Mouse (Mus musculus): Measurements from ENCODE around the gene Atpif1. TPM values are rescaled to one million over a fixed set of nuclear protein-coding genes. Genes with fewer than 3 reads are reported as not detected.
"Not testable (repeated sequence)": the region's sequence is repeated elsewhere in the genome, so short reads cannot be mapped to it uniquely, and the experiment has no call there.

Gene Atpif1
- polyA plus RNA-seq, 1 experiment: 477 TPM

GRCm38 (mm10) chr4:132488976-132489375 lies 44.5 kb downstream of the Atpif1 start:
- TF ChIP-seq USF1 (IDR thresholded peaks at IDR 0.05; ENCODE audit: low read depth) (no peak), E2F4 (IDR thresholded peaks at IDR 0.05; ENCODE audit: insufficient read depth) (no peak), CEBPB (IDR thresholded peaks at IDR 0.05; ENCODE audit: insufficient read depth, poor library complexity, severe bottlenecking) (no peak), SRF (IDR thresholded peaks at IDR 0.05; ENCODE audit: control insufficient read depth, insufficient read length, low read depth) (no peak), TCF3 (IDR thresholded peaks at IDR 0.05; ENCODE audit: insufficient read length, low read depth) (no peak), TCF12 (IDR thresholded peaks at IDR 0.05; ENCODE audit: insufficient read depth, poor library complexity, severe bottlenecking) (no peak), MYOD1 (IDR thresholded peaks at IDR 0.05; ENCODE audit: control insufficient read depth in 1 of 3, insufficient read length in 2 of 3, low read depth in 2 of 3) (no peak), MAX (IDR thresholded peaks at IDR 0.05; ENCODE audit: low read depth) (no peak), MYOG (IDR thresholded peaks at IDR 0.05; ENCODE audit: control insufficient read depth in 1 of 3, insufficient read depth in 1 of 3, insufficient read length in 2 of 3, low read depth in 2 of 3) (no peak), POLR2AphosphoS2 (IDR thresholded peaks at IDR 0.05; ENCODE audit: insufficient read length, low read depth) (no peak), REST (IDR thresholded peaks at IDR 0.05; ENCODE audit: insufficient read depth, insufficient read length) (no peak), POLR2A (IDR thresholded peaks at IDR 0.05; ENCODE audit: insufficient read length, low read depth) (no peak)
- Histone ChIP-seq H3K4me3 (no peak overlapping the region), H3K79me2 (ENCODE audit: control insufficient read depth, insufficient read depth) (no peaks in the 10 kb centered on the region), H3K27me3 (ENCODE audit: control insufficient read depth, insufficient read depth, insufficient read length) (no peaks in the 10 kb centered on the region), H3K4me2 (ENCODE audit: low read depth) (no peak overlapping the region), H3K36me3 (ENCODE audit: control insufficient read depth, insufficient read depth) (peaks cover 12% of the 10 kb centered on the region), H3ac (ENCODE audit: control insufficient read depth, insufficient read length) (no peak overlapping the region)

DNA sequence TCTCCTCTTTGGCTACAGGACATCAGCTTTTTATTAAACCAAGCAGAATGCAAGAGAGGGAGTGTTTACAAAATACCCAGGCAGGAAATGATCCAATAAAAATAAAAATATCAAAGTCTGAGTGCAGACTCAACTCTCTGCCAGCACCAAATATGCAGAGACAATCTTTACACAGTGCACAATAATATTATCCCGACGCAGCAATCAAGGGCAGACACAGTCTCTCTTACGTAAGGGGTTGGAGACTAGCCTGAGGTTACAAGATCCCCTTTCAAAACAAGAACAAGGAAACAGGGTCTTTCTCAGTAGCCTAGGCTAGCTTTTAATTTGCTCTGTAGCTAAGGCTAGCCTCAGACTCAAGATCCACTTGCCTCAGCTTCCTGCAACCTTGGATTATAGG lies 44.9 kb downstream of the Atpif1 start:
- Histone ChIP-seq H3ac (ENCODE audit: control insufficient read depth, insufficient read length) (no peak overlapping the region), H3K27me3 (ENCODE audit: control insufficient read depth, insufficient read depth, insufficient read length) (no peaks in the 10 kb centered on the region), H3K36me3 (ENCODE audit: control insufficient read depth, insufficient read depth) (peaks cover 7% of the 10 kb centered on the region), H3K4me2 (ENCODE audit: low read depth) (no peak overlapping the region), H3K4me3 (no peak overlapping the region), H3K79me2 (ENCODE audit: control insufficient read depth, insufficient read depth) (no peaks in the 10 kb centered on the region)
- TF ChIP-seq CEBPB (IDR thresholded peaks at IDR 0.05; ENCODE audit: insufficient read depth, poor library complexity, severe bottlenecking) (no peak), SRF (IDR thresholded peaks at IDR 0.05; ENCODE audit: control insufficient read depth, insufficient read length, low read depth) (no peak), MYOG (IDR thresholded peaks at IDR 0.05; ENCODE audit: control insufficient read depth in 1 of 3, insufficient read depth in 1 of 3, insufficient read length in 2 of 3, low read depth in 2 of 3) (no peak)

DNA sequence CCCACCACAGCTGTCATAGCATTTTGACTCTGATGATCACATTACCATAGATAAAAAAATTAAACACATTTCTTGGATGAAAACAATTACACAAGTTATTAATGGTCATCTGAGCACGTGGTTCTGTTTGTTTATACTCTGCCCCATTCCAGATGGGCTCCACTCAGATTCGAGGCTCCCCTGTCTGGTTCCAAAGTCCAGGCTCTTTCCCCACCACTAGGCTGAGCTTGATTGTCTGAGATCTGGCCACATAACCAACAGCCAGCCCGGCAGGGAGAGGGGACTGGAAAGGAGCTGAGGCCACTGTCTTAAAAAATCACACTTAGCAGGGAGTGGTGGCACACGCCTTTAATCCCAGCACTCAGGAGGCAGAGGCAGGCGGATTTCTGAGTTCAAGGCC lies 48.6 kb downstream of the Atpif1 start:
- no peak for TF ChIP-seq SRF (IDR thresholded peaks at IDR 0.05; ENCODE audit: control insufficient read depth, insufficient read length, low read depth)
- no peak for TF ChIP-seq MAX (IDR thresholded peaks at IDR 0.05; ENCODE audit: low read depth)
- TF ChIP-seq TCF3 (IDR thresholded peaks at IDR 0.05; ENCODE audit: insufficient read length, low read depth): no peak
- TF ChIP-seq CEBPB (IDR thresholded peaks at IDR 0.05; ENCODE audit: insufficient read depth, poor library complexity, severe bottlenecking): no peak
- TF ChIP-seq REST (IDR thresholded peaks at IDR 0.05; ENCODE audit: insufficient read depth, insufficient read length): no peak
- TF ChIP-seq E2F4 (IDR thresholded peaks at IDR 0.05; ENCODE audit: insufficient read depth): no peak
- no peak for TF ChIP-seq POLR2A (IDR thresholded peaks at IDR 0.05; ENCODE audit: insufficient read length, low read depth)
- no peak for TF ChIP-seq POLR2AphosphoS2 (IDR thresholded peaks at IDR 0.05; ENCODE audit: insufficient read length, low read depth)
- no peak for TF ChIP-seq MYOD1 (IDR thresholded peaks at IDR 0.05; ENCODE audit: control insufficient read depth in 1 of 3, insufficient read length in 2 of 3, low read depth in 2 of 3)
- TF ChIP-seq USF1 (IDR thresholded peaks at IDR 0.05; ENCODE audit: low read depth): no peak
- no peak for TF ChIP-seq TCF12 (IDR thresholded peaks at IDR 0.05; ENCODE audit: insufficient read depth, poor library complexity, severe bottlenecking)
- Histone ChIP-seq H3K4me3 (no peak overlapping the region), H3K27me3 (ENCODE audit: control insufficient read depth, insufficient read depth, insufficient read length) (no peaks in the 10 kb centered on the region), H3K4me2 (ENCODE audit: low read depth) (no peak overlapping the region), H3ac (ENCODE audit: control insufficient read depth, insufficient read length) (no peak overlapping the region), H3K79me2 (ENCODE audit: control insufficient read depth, insufficient read depth) (no peaks in the 10 kb centered on the region), H3K36me3 (ENCODE audit: control insufficient read depth, insufficient read depth) (no peaks in the 10 kb centered on the region)

GRCm38 (mm10) chr4:132484231-132484630 lies 49.2 kb downstream of the Atpif1 start:
- Histone ChIP-seq H3ac (ENCODE audit: control insufficient read depth, insufficient read length) (no peak overlapping the region), H3K4me2 (ENCODE audit: low read depth) (no peak overlapping the region), H3K79me2 (ENCODE audit: control insufficient read depth, insufficient read depth) (no peaks in the 10 kb centered on the region), H3K27me3 (ENCODE audit: control insufficient read depth, insufficient read depth, insufficient read length) (no peaks in the 10 kb centered on the region), H3K36me3 (ENCODE audit: control insufficient read depth, insufficient read depth) (no peaks in the 10 kb centered on the region), H3K4me3 (no peak overlapping the region)
- TF ChIP-seq MYOG (IDR thresholded peaks at IDR 0.05; ENCODE audit: control insufficient read depth in 1 of 3, insufficient read depth in 1 of 3, insufficient read length in 2 of 3, low read depth in 2 of 3) (no peak), SRF (IDR thresholded peaks at IDR 0.05; ENCODE audit: control insufficient read depth, insufficient read length, low read depth) (no peak), E2F4 (IDR thresholded peaks at IDR 0.05; ENCODE audit: insufficient read depth) (no peak), TCF3 (IDR thresholded peaks at IDR 0.05; ENCODE audit: insufficient read length, low read depth) (no peak), POLR2A (IDR thresholded peaks at IDR 0.05; ENCODE audit: insufficient read length, low read depth) (no peak)

GRCm38 (mm10) chr4:132482956-132483608 lies 50.4 kb downstream of the Atpif1 start:
- Histone ChIP-seq H3K79me2 (ENCODE audit: control insufficient read depth, insufficient read depth) (no peaks in the 10 kb centered on the region), H3K4me3 (no peak overlapping the region)

DNA sequence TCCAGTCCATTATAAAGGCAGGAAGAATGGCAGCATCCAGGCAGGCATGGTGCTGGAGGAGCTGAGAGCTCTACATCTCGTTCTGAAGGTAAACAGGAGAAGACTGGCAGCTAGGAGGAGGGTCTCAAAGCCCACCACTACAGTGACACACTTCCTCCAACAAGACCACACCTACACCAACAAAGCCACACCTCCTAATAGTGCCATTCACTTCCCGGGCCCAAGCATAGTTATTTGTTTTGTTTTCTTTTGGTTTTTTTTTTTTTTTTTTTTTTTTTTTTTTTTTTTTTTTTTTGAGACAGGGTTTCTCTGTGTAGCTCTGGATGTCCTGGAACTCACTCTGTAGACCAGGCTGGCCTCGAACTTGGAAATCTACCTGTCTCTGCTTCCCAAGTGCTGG lies 51.4 kb downstream of the Atpif1 start:
- not testable (repeated sequence) for H3K4me2 ChIP-seq (ENCODE audit: low read depth); H3K4me3 ChIP-seq; H3ac ChIP-seq (ENCODE audit: control insufficient read depth, insufficient read length); H3K79me2 ChIP-seq (ENCODE audit: control insufficient read depth, insufficient read depth); H3K27me3 ChIP-seq (ENCODE audit: control insufficient read depth, insufficient read depth, insufficient read length); H3K36me3 ChIP-seq (ENCODE audit: control insufficient read depth, insufficient read depth)

More at GRCm38 (mm10) chr4:132482956-132483608, 50.4 kb downstream of the Atpif1 start:
- TF ChIP-seq CEBPB (IDR thresholded peaks at IDR 0.05; ENCODE audit: insufficient read depth, poor library complexity, severe bottlenecking): no peak
- H3K36me3 ChIP-seq (ENCODE audit: control insufficient read depth, insufficient read depth): no peaks in the 10 kb centered on the region
- no peaks in the 10 kb centered on the region for H3K27me3 ChIP-seq (ENCODE audit: control insufficient read depth, insufficient read depth, insufficient read length)
- no peak overlapping the region for H3K4me2 ChIP-seq (ENCODE audit: low read depth)
- no peak overlapping the region for H3ac ChIP-seq (ENCODE audit: control insufficient read depth, insufficient read length)

Measured in myocyte (in vitro differentiated cells).